Mouse (Mus musculus) kidney, embryonic 14.5 days (tissue): ENCODE results near the gene Wipf1. TPM values are rescaled to one million over a fixed set of nuclear protein-coding genes. Genes with fewer than 3 reads are reported as not detected.

Experiments used
- ATAC-seq: fragments of 200-750 bp; cut with Nextera tagmentation; 2 replicates; pipeline ENCODE4 v1.8.0; 2017; ENCODE audit warnings: moderate number of reproducible peaks, mild to moderate bottlenecking, moderate TSS enrichment, moderate library complexity; ENCODE audit not compliant: low FRiP score, low TSS enrichment
- H3K27ac ChIP-seq: fragments of 300-500 bp; sonication (generic); 2 replicates; pipeline ENCODE4 v1.5.1; 2014; ENCODE audit warnings: low read depth, mild to moderate bottlenecking, low read length, moderate library complexity, mixed read lengths
- H3K27me3 ChIP-seq: fragments of 300-500 bp; sonication (generic); 2 replicates; pipeline ENCODE4 v1.6.1; 2014; ENCODE audit warnings: mild to moderate bottlenecking, low read length; ENCODE audit not compliant: control insufficient read depth, insufficient read depth
- H3K36me3 ChIP-seq: fragments of 300-500 bp; sonication (generic); 2 replicates; pipeline ENCODE4 v1.6.1; 2014; ENCODE audit warnings: low read length, mixed read lengths; ENCODE audit not compliant: control insufficient read depth, insufficient read depth
- H3K4me1 ChIP-seq: fragments of 300-500 bp; sonication (generic); 2 replicates; pipeline ENCODE4 v1.6.1; 2014; ENCODE audit warnings: low read length, mixed read lengths; ENCODE audit not compliant: control insufficient read depth, insufficient read depth
- H3K4me2 ChIP-seq: fragments of 300-500 bp; sonication (generic); replicated peaks from 2 replicates; pipeline ENCODE4 v1.6.1; 2014; ENCODE audit warnings: low read depth, mild to moderate bottlenecking, low read length
- H3K4me3 ChIP-seq: fragments of 300-500 bp; sonication (generic); 2 replicates; pipeline ENCODE4 v1.5.1; 2014; ENCODE audit warnings: mild to moderate bottlenecking, low read length
- H3K9ac ChIP-seq: fragments of 300-500 bp; sonication (generic); 2 replicates; pipeline ENCODE4 v1.6.1; 2014; ENCODE audit warnings: low read depth, mild to moderate bottlenecking, low read length, moderate library complexity
- H3K9me3 ChIP-seq: fragments of 300-500 bp; sonication (generic); 2 replicates; pipeline ENCODE4 v1.6.1; 2016; ENCODE audit warnings: low read length; ENCODE audit not compliant: control insufficient read depth
- WGBS: fragments of 180-500 bp; shearing (Covaris S2); extraction: QIAGEN DNeasy Blood & Tissue Kit; methylation state at CpG from one replicate; pipeline ENCODE4 v1.1.7; 2014; 5-methylcytosine and 5-hydroxymethylcytosine counted together
- polyA plus RNA-seq: library from polyadenylated mRNA; unstranded; fragments of >200 nt; fragmentation: Nextera tagmentation; extraction: Ambion mirVana; gene quantifications from 2 replicates; pipeline ENCODE4 v1.2.1, GENCODE M21; 2014

Gene Wipf1
- polyA plus RNA-seq, result 8.3 and 12.9 TPM in 2 replicates

DNA sequence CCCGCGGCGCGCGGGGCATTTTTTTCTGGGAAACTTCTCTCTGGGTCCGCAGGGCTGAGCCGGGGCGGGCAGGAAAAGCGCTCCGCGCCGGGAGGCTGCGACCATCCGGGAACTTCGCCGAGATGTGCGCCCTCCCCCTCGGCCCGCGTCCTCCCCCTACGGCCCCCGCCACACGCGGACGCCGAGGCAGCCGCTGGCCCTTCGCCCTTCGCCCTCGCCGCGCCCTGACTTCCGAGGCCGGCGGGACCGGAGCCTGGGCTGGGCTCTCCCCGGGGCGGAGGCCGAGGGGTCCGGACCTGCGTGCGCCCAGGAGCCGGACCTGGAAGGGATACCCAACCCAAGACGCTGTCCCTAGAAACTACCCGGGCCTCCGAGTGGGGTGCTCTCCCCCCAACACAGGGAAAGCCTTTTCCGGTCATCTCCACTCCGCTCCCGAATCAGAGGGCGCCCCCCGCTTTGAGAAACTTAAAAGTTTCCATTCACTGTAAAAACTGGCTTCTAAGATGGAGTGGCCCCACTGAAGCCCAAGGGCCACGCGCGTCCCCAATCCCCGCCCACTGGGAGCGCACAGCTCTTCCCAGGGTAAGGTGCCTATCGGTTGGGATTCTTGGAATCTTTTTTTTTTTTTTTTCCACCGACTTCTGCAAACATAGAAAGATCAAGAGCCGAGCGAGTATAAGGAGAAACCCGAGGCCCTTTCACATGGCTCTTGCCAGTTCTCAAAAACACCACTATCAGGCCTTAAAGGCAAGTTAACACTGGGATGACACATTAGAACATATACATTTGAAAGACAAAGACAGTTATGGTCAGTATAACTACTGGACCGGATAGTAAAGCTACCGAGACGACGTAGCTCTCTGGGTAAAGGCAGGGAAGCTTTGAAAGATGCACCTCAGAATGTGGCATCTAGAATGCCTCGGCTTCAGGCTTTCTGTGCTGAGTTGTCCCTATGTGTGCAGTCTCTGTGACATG lies at the start of gene Wipf1:
Gene Wipf1 (minus strand): TSS at position 379 of the 975 bp plus-strand sequence.
- H3K27me3 ChIP-seq, result no peaks in the 10 kb centered on the region
- H3K4me2 ChIP-seq, result peak within 1 kb of the TSS; percentile 85
- H3K9ac ChIP-seq, result peak within 1 kb of the TSS; percentile 94
- 2% methylated on average over 47 of the region's 66 CpGs for WGBS
- ATAC-seq, result peak; percentile 92
- H3K36me3 ChIP-seq, result no peaks in the 10 kb centered on the region
- no peaks in the 10 kb centered on the region; the same call in 1 of the 2 replicates for H3K4me1 ChIP-seq
- peak within 1 kb of the TSS; percentile 76 for H3K27ac ChIP-seq
- H3K4me3 ChIP-seq, result peak within 1 kb of the TSS; percentile 76
- H3K9me3 ChIP-seq, result no peaks in the 10 kb centered on the region

DNA sequence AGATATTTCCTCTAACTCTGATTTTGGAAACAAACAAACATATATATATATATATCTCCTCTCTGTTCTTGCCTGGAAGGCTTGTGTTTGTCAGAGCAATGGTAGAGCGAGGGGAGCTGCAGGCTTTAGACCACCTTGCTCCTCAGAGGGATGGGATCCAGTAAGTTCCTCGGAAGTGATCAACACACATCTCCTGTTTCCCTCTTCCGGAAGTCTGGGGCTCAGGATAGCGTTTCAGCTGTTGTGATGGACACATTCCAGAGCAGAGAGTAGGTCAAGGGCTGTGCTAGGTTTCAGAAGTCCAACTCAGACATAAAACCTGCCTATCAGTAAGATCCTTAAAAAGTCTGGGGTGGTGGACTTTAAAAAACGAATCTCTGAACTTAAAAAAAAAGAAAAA lies 49.6 kb upstream of the Wipf1 start:
- Histone ChIP-seq H3K36me3 (no peaks in the 10 kb centered on the region), H3K4me3 (no peak overlapping the region), H3K9ac (no peak overlapping the region), H3K9me3 (no peaks in the 10 kb centered on the region), H3K4me1 (no peaks in the 10 kb centered on the region), H3K27ac (no peak overlapping the region), H3K27me3 (no peaks in the 10 kb centered on the region), H3K4me2 (no peak overlapping the region)
- WGBS, result 37% methylated on average over 5 of the region's 5 CpGs
- no peak for ATAC-seq

GRCm38 (mm10) chr2:73574418-73574817 lies 44.9 kb upstream of the Wipf1 start:
- Histone ChIP-seq H3K27me3 (no peaks in the 10 kb centered on the region), H3K27ac (no peak overlapping the region), H3K4me3 (no peak overlapping the region), H3K9ac (no peak overlapping the region), H3K9me3 (no peaks in the 10 kb centered on the region), H3K4me1 (0 out of 2 replicates have a peak, but pooled peaks cover 5% of the 10 kb centered on the region), H3K4me2 (no peak overlapping the region), H3K36me3 (no peaks in the 10 kb centered on the region)
- ATAC-seq, result no peak
- WGBS, result 79% methylated on average over 6 of the region's 6 CpGs

DNA sequence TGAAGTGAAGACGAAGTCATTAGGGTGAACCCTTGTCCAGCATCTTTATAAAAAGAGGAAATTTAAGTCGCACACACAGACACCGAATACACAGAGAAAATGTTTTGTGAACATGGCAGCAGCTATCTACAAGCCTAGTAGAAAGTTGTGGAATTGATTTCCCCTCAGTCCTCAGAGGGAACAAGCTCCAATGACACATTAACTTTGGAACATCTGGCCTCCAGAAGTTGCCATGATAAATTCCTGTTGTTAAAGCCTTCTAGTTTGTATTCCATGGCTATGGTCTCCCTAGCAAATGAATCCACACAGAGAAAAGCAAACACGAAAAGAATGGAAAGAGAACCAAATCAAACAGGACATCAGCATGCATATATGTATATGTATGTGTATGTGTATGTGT lies 44.0 kb upstream of the Wipf1 start:
- Histone ChIP-seq H3K4me3 (no peak overlapping the region), H3K27me3 (no peaks in the 10 kb centered on the region), H3K9me3 (no peaks in the 10 kb centered on the region), H3K4me1 (0 out of 2 replicates have a peak, but pooled peaks cover 5% of the 10 kb centered on the region), H3K27ac (no peak overlapping the region), H3K4me2 (no peak overlapping the region), H3K36me3 (no peaks in the 10 kb centered on the region), H3K9ac (no peak overlapping the region)
- no peak for ATAC-seq
- WGBS, result 90% methylated on average over 4 of the region's 4 CpGs

DNA sequence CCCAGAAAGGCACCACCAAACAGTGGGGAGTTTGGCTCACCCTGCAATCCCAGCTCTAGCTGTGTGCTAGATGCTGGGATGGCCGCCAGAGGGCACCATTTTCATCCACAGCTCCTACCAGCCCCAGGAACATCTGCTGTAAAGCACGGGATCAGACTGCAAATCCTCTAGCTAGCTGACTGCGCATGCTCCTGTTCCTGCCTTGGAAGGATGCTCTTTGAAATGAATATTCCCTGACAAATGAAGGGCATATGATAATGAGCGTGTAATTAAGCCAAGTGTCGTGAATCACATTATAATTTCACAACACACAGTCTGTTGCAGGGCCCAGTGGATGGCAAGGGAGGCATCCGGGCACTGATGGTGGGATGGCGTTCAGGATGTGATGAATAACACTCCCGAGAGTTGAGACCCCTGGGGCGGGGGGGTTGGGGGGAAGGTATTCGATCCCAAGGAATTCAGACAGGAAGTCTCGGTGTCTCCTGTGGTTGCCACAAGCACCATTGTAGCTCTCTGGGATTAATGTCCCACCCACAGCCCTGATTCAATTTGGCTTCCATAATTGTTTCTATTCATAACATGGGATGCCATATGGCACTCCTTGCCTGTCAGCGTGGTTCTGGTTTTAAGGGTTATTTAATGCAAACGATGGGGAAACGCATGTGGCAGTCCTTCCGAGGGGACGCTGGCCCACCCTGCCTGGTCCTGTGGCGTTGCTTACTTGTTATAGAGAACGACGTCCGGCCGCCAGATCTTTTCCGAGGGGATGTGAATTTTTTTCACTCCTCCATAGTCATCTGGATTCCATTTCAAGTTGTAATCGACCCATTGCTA lies 43.2 kb upstream of the Wipf1 start:
- Histone ChIP-seq H3K4me2 (peak overlapping the region; percentile 47), H3K27me3 (no peaks in the 10 kb centered on the region), H3K4me3 (peak overlapping the region; percentile 24), H3K9me3 (no peaks in the 10 kb centered on the region), H3K9ac (no peak overlapping the region), H3K27ac (no peak overlapping the region), H3K4me1 (0 out of 2 replicates have a peak, but pooled peaks cover 5% of the 10 kb centered on the region), H3K36me3 (no peaks in the 10 kb centered on the region)
- peak; percentile 83 for ATAC-seq
- 33% methylated on average over 23 of the region's 23 CpGs for WGBS

DNA sequence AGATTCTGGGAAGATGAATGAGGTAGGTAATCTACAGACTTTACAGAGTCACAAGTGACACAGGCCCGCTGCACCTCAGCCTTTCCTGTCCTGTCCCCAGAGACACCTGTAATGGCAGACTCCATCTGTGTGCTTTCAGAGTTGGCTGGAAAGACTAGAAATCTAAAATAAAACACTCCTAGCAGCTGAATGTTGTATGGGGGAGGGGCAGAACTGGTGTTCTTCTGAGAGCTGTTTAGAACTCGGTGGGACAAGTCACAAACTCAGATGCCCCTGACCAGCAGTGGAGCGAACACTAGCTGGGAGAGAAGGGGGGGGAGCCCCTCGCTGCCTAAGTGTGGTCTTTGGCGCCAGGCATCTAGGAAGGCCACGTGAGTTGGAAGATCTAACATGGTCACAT lies 42.4 kb upstream of the Wipf1 start:
- H3K9ac ChIP-seq, result no peak overlapping the region
- no peak for ATAC-seq
- H3K27me3 ChIP-seq, result no peaks in the 10 kb centered on the region
- 0 out of 2 replicates have a peak, but pooled peaks cover 5% of the 10 kb centered on the region for H3K4me1 ChIP-seq
- H3K4me2 ChIP-seq, result no peak overlapping the region
- no peaks in the 10 kb centered on the region for H3K9me3 ChIP-seq
- no peak overlapping the region for H3K4me3 ChIP-seq
- no peaks in the 10 kb centered on the region for H3K36me3 ChIP-seq
- no peak overlapping the region for H3K27ac ChIP-seq
- WGBS, result 78% methylated on average over 6 of the region's 6 CpGs

DNA sequence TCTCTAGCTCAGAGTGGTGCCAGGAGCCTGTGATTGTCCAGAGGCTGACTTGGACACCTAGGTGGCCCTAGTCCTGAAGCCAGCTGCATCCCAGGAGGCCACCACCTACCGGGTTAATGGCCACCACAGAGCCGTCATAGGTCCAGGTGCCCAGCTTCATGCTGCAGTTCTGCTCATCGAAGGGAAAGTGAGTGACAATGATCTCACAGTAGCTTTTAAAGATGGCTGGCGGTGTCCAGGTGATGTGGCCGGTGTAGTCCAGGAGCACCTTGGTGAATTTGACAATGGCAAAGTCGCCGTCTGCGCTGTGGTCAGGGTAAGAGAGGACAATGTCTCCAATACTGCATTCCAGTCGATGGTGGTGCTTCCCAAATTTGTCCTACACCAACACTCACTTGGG lies 41.8 kb upstream of the Wipf1 start:
- Histone ChIP-seq H3K9ac (no peak overlapping the region), H3K4me1 (0 out of 2 replicates have a peak, but pooled peaks cover 5% of the 10 kb centered on the region), H3K36me3 (no peaks in the 10 kb centered on the region), H3K27ac (no peak overlapping the region), H3K27me3 (no peaks in the 10 kb centered on the region), H3K4me2 (no peak overlapping the region), H3K9me3 (no peaks in the 10 kb centered on the region), H3K4me3 (no peak overlapping the region)
- no peak for ATAC-seq
- 93% methylated on average over 9 of the region's 9 CpGs for WGBS

DNA sequence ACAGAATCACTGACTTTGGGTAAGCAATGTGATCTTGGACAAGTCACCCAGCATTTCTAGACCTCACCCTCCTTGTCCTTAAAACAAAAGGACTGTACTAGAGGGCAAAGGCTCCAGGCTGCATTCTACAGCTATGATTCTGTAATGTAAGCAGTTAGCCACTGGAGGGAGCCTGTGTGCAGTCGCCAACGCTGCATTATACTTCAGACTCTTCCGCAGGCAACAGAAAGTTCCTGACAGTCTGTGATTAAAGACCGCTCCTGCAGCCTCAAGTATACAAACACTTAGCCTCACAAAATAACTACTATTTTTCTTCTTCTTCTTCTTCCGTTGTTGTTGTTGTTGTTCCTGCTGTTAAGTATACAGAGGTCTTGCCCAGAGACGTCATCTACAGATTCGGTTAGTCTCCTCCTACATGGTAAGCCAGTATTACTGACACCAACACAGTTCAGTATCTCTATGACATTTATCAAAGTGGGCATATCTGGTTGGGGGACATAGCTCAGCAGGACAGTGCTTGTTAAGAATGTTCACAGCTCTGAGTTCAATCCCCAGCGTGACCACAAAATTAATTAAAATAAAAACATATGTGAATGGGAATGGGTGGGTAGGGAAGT lies 37.6 kb upstream of the Wipf1 start:
- ATAC-seq, result 0 out of 2 replicates have a peak, but pooled peaks have one; percentile 10
- Histone ChIP-seq H3K9ac (no peak overlapping the region), H3K27me3 (no peaks in the 10 kb centered on the region), H3K36me3 (no peaks in the 10 kb centered on the region), H3K4me2 (peak overlapping the region; percentile 30), H3K9me3 (no peaks in the 10 kb centered on the region), H3K27ac (no peak overlapping the region), H3K4me1 (peaks cover 2% of the 10 kb centered on the region; the same call in 1 of the 2 replicates), H3K4me3 (peak overlapping the region; percentile 20)
- 22% methylated on average over 8 of the region's 8 CpGs for WGBS
